Mouse (Mus musculus) CH12.LX (cell line): Measurements from ENCODE around the gene Son. TPM values are rescaled to one million over a fixed set of nuclear protein-coding genes. Genes with fewer than 3 reads are reported as not detected.

Source experiments
- DNase-seq: peaks from one replicate; pipeline ENCODE4 v3.0.0-alpha.2; 2013; ENCODE audit errors: extremely low read depth
- H3K27ac ChIP-seq: 2 replicates; pipeline ENCODE4 v1.5.1; 2012; ENCODE audit warnings: low read depth, mild to moderate bottlenecking, control low read depth, moderate library complexity; ENCODE audit not compliant: insufficient read depth
- H3K27me3 ChIP-seq: replicated peaks from 2 replicates; pipeline ENCODE3; 2012; ENCODE audit warnings: inconsistent platforms
- H3K36me3 ChIP-seq, 2 experiments: replicated peaks in 1 of 2; 2 replicates each; pipeline versions ENCODE3 to v1.6.1; 2012; ENCODE audit warnings: inconsistent platforms in 1 of 2, low read length in 1 of 2, mild to moderate bottlenecking in 1 of 2, mixed read lengths in 1 of 2, moderate library complexity in 1 of 2; ENCODE audit not compliant: control insufficient read depth in 1 of 2, insufficient read depth in 1 of 2
- H3K4me1 ChIP-seq, 2 experiments: 2 replicates each; pipeline ENCODE4 v1.6.1; 2012; ENCODE audit warnings: inconsistent platforms in 1 of 2, moderate library complexity in 1 of 2; ENCODE audit not compliant: insufficient read depth in 2 of 2, control insufficient read depth in 1 of 2
- H3K4me2 ChIP-seq: 2 replicates; pipeline ENCODE4 v1.6.1; 2012; ENCODE audit warnings: low read depth, mild to moderate bottlenecking, control low read depth; ENCODE audit not compliant: poor library complexity, insufficient read depth, severe bottlenecking
- H3K4me3 ChIP-seq, 3 experiments: fragments of 150-350 bp in 1 of 3; sonication (generic) in 1 of 3; replicated peaks in 1 of 3; 2 replicates each; pipeline versions ENCODE3 to v1.5.1; 2011 to 2012; ENCODE audit warnings: low read depth in 2 of 3, low read length in 2 of 3, mild to moderate bottlenecking in 2 of 3, moderate library complexity in 2 of 3, control low read depth in 1 of 3, improper control_type of control experiment in 1 of 3, inconsistent platforms in 1 of 3, mixed read lengths in 1 of 3; ENCODE audit not compliant: poor library complexity in 1 of 3
- H3K79me2 ChIP-seq: replicated peaks from 2 replicates; pipeline ENCODE4 v1.6.1; 2012; ENCODE audit warnings: mild to moderate bottlenecking, moderate library complexity; ENCODE audit not compliant: control insufficient read depth, poor library complexity, insufficient read depth, severe bottlenecking; ENCODE audit errors: extremely low read depth
- H3K9ac ChIP-seq: 2 replicates; pipeline ENCODE4 v1.6.1; 2012; ENCODE audit warnings: low read depth, mild to moderate bottlenecking, control low read depth, moderate library complexity; ENCODE audit not compliant: insufficient read depth
- H3K9me3 ChIP-seq: replicated peaks from 2 replicates; pipeline ENCODE3; 2012; ENCODE audit warnings: low read length, inconsistent platforms, mixed read lengths
- BHLHE40 ChIP-seq: IDR thresholded peaks from 2 replicates; pipeline ENCODE4 v1.6.1; 2011; ENCODE audit warnings: mild to moderate bottlenecking, low read depth, low read length, improper control_type of control experiment
- CHD1 ChIP-seq: IDR thresholded peaks from 2 replicates; pipeline ENCODE4 v1.6.1; 2012; ENCODE audit warnings: low read depth, low read length, improper control_type of control experiment, inconsistent platforms
- CHD2 ChIP-seq: IDR thresholded peaks from 2 replicates; pipeline ENCODE4 v1.6.1; 2011; ENCODE audit warnings: low read length, improper control_type of control experiment
- ELF1 ChIP-seq: IDR thresholded peaks from 2 replicates; pipeline ENCODE4 v1.6.1; 2014; ENCODE audit warnings: low read depth, mild to moderate bottlenecking, inconsistent platforms, low read length, improper control_type of control experiment
- EP300 ChIP-seq: IDR thresholded peaks from 2 replicates; pipeline ENCODE4 v1.6.1; 2011; ENCODE audit warnings: low read length, improper control_type of control experiment
- GABPA ChIP-seq: IDR thresholded peaks from 2 replicates; pipeline ENCODE4 v1.6.1; 2012; ENCODE audit warnings: low read depth, low read length, improper control_type of control experiment, inconsistent platforms; ENCODE audit not compliant: insufficient replicate concordance
- JUND ChIP-seq: conservative IDR thresholded peaks from 2 replicates; pipeline ENCODE4 v1.6.1; 2011; ENCODE audit warnings: low read depth, low read length, improper control_type of control experiment
- KAT2A ChIP-seq: IDR thresholded peaks from 2 replicates; pipeline ENCODE4 v1.6.1; 2012; ENCODE audit warnings: low read length, improper control_type of control experiment, inconsistent platforms; ENCODE audit not compliant: insufficient replicate concordance
- MAZ ChIP-seq: IDR thresholded peaks from 2 replicates; pipeline ENCODE4 v1.6.1; 2012; ENCODE audit warnings: low read depth, mild to moderate bottlenecking, inconsistent platforms, low read length, improper control_type of control experiment, moderate library complexity
- MXI1 ChIP-seq: IDR thresholded peaks from 2 replicates; pipeline ENCODE4 v1.6.1; 2011; ENCODE audit warnings: mild to moderate bottlenecking, low read depth, low read length, improper control_type of control experiment
- MYC ChIP-seq: IDR thresholded peaks from 2 replicates; pipeline ENCODE4 v1.6.1; 2011; ENCODE audit warnings: low read depth, mild to moderate bottlenecking, improper control_type of control experiment, low read length
- NELFE ChIP-seq: IDR thresholded peaks from 2 replicates; pipeline ENCODE4 v1.6.1; 2011; ENCODE audit warnings: low read depth, low read length, improper control_type of control experiment
- PAX5 ChIP-seq: IDR thresholded peaks from 2 replicates; pipeline ENCODE4 v1.6.1; 2012; ENCODE audit warnings: low read length, inconsistent platforms, mixed read lengths
- RCOR1 ChIP-seq: conservative IDR thresholded peaks from 2 replicates; pipeline ENCODE4 v1.6.1; 2012; ENCODE audit warnings: low read depth, mild to moderate bottlenecking, inconsistent platforms, low read length, improper control_type of control experiment
- SIN3A ChIP-seq: IDR thresholded peaks from 2 replicates; pipeline ENCODE4 v1.6.1; 2012; ENCODE audit warnings: low read length, improper control_type of control experiment, inconsistent platforms
- USF1 ChIP-seq: IDR thresholded peaks from 2 replicates; pipeline ENCODE4 v1.6.1; 2014; ENCODE audit warnings: low read depth, mild to moderate bottlenecking, inconsistent platforms, low read length, improper control_type of control experiment
- ZC3H11A ChIP-seq: IDR thresholded peaks from 2 replicates; pipeline ENCODE4 v1.6.1; 2012; ENCODE audit warnings: low read depth, mild to moderate bottlenecking, inconsistent platforms, low read length, improper control_type of control experiment
- ZMIZ1 ChIP-seq: IDR thresholded peaks from 2 replicates; pipeline ENCODE4 v1.6.1; 2012; ENCODE audit warnings: low read depth, mild to moderate bottlenecking, inconsistent platforms, low read length, improper control_type of control experiment
- dilution Hi-C: fragments of 300-500 bp; cut with MboI; formaldehyde crosslinking; loops from 2 replicates; pipeline ENCODE4 v1.14.3; 2020; ENCODE audit warnings: low sequenced_read_pairs; ENCODE audit not compliant: extremely low pct_unique_long_range_greater_than_20kb, extremely low pct_ligation_motif_present
- in situ Hi-C: fragments of 300-500 bp; cut with MboI; formaldehyde crosslinking; loops from 3 replicates; pipeline ENCODE4 v1.14.3; 2019; ENCODE audit warnings: low sequenced_read_pairs, low pct_ligation_motif_present, low pct_unique_long_range_greater_than_20kb, mixed read lengths
- polyA plus RNA-seq: library from polyadenylated mRNA; unstranded; fragments of >175 nt; gene quantifications from 2 replicates; pipeline ENCODE4 v1.2.1, GENCODE M21; 2012; ENCODE audit warnings: low read depth; ENCODE audit not compliant: insufficient read length
- total RNA-seq, 2 experiments: library from RNA; depleted of rRNA; stranded (reverse); fragments of 300-350 nt in 1 of 2; fragments of >200 nt in 1 of 2; gene quantifications; 2 replicates each; pipeline ENCODE4 v1.2.3; 2012 to 2014

Gene Son
- total and polyA plus RNA-seq, 3 experiments = 126 to 271 (median 206) TPM

DNA sequence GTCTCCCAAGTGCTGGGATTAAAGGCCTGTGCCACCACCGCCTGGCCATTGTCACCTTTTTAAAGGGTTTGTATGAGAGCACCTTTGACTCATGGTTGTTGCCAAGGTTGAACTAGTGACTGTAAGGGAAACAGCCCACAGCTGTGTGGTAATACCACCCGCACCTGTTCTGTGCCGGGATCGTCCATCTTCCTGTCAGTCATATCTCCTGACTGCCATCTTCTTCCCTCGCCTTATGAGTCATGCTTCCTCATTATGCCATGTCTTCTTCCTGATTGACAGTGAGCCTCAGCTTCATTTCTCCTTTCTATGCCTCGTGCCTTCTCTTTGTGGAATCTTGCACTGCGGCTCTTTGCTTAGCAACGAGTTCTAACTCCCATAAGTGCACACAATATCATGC is 40.3 kb upstream of the Son start:
- Histone ChIP-seq H3K4me3 (no peak overlapping the region), H3K27me3 (peaks cover 1% of the 10 kb centered on the region), H3K9me3 (no peaks in the 10 kb centered on the region), H3K79me2 (no peaks in the 10 kb centered on the region), H3K27ac (no peak overlapping the region), H3K4me1 (peaks cover 0 to 17% of the 10 kb centered on the region in 2 experiments; a peak in 2 of 4 replicates), H3K4me2 (no peak overlapping the region), H3K36me3 (no peaks in the 10 kb centered on the region), H3K9ac (no peak overlapping the region)
- peak; percentile 27 for DNase-seq
- TF ChIP-seq EP300 = 0 out of 2 replicates have a peak, but pooled peaks have one; percentile 27
- TF ChIP-seq BHLHE40 = no peak
- in situ Hi-C loops = no loop called here
- dilution Hi-C loops = no loop called here

DNA sequence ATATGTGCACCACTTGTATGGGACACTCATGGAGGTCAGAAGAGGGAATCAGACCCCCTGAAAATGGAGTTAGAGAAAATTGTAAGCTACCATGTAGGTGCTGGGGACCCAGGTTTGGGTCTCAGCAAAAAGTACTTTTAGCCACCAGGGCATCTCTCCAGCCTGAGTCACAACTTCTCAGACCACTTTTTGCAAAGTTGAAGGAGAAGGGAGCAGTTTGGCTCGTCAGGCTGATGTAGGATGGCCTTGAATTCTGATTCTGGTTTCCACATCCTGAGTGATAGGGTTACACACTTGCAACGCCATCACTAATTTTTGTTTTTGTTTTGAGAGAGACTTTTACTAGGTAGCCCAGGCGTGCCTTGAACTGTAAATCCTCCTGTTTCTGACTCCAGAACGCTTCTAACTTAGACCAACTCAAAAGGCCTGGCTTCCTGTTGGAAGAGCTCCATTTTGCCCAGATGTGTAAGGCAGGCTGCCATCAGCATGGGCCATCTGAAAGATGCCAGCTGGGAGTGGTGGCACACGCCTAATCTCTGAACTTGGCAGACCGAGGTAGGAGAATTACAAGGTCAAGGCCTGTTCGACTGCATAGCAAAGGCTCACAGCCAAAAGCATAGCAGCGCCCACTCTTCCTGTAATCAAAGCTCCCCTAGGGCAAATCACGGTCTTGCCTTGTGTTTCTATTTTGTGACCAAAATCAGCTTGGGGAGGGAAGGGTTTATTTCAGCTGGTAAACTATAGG is 37.6 kb upstream of the Son start:
- H3K4me1 ChIP-seq = peaks cover 0 to 14% of the 10 kb centered on the region in 2 experiments; a peak in 1 of 4 replicates

DNA sequence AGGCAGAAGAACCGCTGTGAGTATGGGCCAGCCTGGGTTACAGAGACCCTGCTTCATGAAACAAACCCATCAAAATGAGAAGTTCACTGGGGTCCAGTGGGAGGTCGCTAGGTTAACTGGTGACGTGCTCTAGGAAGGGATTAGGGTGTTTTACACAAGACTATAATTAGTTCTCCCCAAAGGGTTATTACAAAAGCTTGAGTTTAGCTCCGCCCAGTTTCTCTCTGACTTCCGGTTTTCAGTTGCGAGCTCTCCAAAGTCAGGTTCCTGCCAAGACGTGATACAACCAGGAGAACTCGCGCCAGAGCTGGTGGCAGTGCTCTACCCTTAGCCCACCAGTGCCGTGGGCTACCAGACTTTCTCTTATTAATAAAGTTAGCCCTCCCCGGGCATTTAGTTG is 36.1 kb upstream of the Son start:
- Histone ChIP-seq H3K27me3 (no peaks in the 10 kb centered on the region), H3K4me3 (no peak overlapping the region), H3K27ac (no peak overlapping the region), H3K4me2 (no peak overlapping the region), H3K36me3 (no peaks in the 10 kb centered on the region), H3K9ac (no peak overlapping the region), H3K4me1 (peaks cover 0 to 14% of the 10 kb centered on the region in 2 experiments; a peak in 1 of 4 replicates), H3K79me2 (no peaks in the 10 kb centered on the region), H3K9me3 (no peaks in the 10 kb centered on the region)
- TF ChIP-seq ELF1 = 0 out of 2 replicates have a peak, but pooled peaks have one; percentile 42
- no peak for TF ChIP-seq MYC
- TF ChIP-seq KAT2A = no peak
- TF ChIP-seq CHD1 = no peak
- TF ChIP-seq MXI1 = no peak
- TF ChIP-seq MAZ = no peak
- no peak for TF ChIP-seq JUND
- TF ChIP-seq NELFE = no peak
- no peak for TF ChIP-seq ZMIZ1
- DNase-seq = no peak
- dilution Hi-C loops = no loop called here
- in situ Hi-C loops = no loop called here

More for the DNA sequence above, 37.6 kb upstream of the Son start:
- Histone ChIP-seq H3K27ac (no peak overlapping the region), H3K36me3 (no peaks in the 10 kb centered on the region), H3K9ac (no peak overlapping the region), H3K79me2 (no peaks in the 10 kb centered on the region), H3K9me3 (no peaks in the 10 kb centered on the region), H3K27me3 (no peaks in the 10 kb centered on the region), H3K4me2 (no peak overlapping the region), H3K4me3 (no peak overlapping the region)
- dilution Hi-C loops (no loop called here), in situ Hi-C loops (no loop called here)
- no peak for DNase-seq
- TF ChIP-seq SIN3A (no peak), GABPA (no peak), USF1 (no peak), CHD2 (no peak), ZC3H11A (no peak), PAX5 (no peak), RCOR1 (no peak), MYC (no peak)
